Mouse (Mus musculus): Measurements from ENCODE around the gene Ppip5k2.

DNA sequence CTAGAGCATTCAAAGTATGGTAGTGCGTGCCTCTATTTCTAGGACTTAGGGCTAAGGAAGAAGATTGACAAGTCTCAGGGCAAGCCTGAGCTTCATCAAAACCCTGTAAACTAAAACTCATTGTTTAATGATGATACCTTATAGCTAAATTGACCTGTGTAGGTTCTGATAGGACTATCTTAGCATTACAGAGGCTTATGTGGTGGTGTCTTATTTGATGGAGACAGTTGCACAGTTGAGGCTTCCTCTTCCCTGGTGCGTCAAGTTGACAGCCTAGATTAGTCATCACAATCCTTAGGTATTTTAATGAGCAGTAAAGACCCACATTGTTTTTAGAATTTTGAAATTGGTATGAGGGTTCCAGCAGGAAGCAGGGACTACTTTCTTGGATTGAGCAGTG, 3.8 kb upstream of the Ppip5k2 start:
- TF ChIP-seq CTCF (IDR thresholded peaks at IDR 0.05; ENCODE audit: borderline replicate concordance, control insufficient read depth, extremely low read depth, insufficient read depth, low read length, poor library complexity) (no peak), POLR2A (IDR thresholded peaks at IDR 0.05; ENCODE audit: control insufficient read depth, extremely low read depth, insufficient read depth, low read length, poor library complexity) (no peak)
